Mouse (Mus musculus) telencephalon, adult 2 months (tissue): ENCODE data around the gene Dock9.
A peak's percentile ranks its signal among the peaks of the same experiment; 100 is the strongest.
"Not testable (repeated sequence)": the region's sequence is repeated elsewhere in the genome, so short reads cannot be mapped to it uniquely, and the experiment has no call there.

Source experiments
- DNase-seq: peaks from one replicate; pipeline ENCODE4 v3.0.0-alpha.2; 2011; ENCODE audit warnings: low read depth, low spot score

Gene Dock9

DNA sequence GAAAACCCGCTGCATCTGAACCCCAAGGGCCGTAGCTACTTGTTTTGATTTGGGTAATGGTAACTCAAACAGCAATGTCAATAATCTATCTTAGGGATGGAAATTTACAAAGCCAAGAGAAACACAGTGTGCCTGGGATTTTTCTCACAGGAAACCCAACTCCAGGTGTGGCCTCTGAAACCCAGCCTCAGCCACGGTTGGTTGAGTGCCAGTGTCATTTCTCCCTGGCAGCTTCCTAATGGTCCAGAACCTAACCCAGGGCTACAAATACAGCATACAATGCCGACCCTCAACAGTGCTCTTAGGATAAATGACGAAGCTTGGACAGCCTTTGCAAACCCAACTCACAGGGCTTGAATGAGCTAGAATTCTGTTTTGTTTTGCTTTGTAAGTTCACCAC is 92.0 kb downstream of the Dock9 start:
- no peak for DNase-seq

DNA sequence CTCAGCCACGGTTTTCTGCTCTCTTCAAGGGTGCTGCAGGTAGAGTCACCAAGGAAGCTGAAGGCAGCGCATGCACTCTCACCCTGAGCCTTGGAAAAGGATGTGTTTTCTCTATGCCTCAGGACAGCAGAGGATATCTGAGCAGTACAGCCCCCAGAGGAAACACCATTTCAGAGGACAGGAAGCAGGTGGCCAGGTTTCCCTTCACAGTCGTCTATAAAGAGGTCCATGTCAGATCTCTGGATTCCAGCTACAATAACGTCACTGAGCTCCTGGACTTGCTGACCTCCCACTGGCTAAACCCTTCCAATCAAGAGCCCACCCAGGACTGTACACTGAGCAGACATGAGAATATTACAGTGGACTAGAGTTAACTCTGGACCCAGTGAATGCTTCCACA is 95.1 kb downstream of the Dock9 start:
- no peak for DNase-seq

DNA sequence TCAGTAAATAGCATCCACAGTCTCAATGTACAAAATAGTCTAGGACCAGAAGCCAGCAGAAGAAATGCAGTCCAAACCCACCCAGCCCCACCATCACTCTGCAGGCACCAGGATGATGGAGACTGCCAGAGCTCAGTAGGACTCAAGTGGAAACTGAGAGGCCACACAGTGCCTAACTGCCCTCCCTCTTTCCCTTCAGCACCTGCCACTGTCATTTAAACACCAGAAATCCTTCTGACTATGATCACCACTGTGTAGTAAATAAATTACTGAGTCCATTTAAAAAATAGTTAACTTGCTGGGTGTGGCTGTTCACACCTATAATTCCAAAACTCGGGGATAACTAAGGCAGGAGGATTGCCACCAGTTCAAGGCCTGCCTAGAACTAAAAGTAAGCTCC is 97.6 kb downstream of the Dock9 start:
- no peak for DNase-seq

DNA sequence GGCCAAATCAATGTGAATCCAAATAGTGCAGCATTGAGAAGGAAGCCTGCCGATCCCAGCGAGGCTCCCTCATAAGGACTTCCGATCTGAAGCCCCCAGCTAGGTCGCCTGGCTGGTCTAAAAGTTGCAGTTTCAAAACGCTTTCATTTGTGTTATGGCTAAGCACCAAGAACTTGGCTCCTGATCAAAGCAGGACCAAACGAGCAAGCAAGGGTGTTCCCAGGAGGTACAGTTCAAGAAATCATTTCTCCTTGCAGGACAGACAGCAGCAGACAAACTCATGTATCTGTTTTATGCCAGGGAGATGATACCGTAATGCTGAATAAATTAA is 99.1 kb downstream of the Dock9 start:
- DNase-seq, result no peak

DNA sequence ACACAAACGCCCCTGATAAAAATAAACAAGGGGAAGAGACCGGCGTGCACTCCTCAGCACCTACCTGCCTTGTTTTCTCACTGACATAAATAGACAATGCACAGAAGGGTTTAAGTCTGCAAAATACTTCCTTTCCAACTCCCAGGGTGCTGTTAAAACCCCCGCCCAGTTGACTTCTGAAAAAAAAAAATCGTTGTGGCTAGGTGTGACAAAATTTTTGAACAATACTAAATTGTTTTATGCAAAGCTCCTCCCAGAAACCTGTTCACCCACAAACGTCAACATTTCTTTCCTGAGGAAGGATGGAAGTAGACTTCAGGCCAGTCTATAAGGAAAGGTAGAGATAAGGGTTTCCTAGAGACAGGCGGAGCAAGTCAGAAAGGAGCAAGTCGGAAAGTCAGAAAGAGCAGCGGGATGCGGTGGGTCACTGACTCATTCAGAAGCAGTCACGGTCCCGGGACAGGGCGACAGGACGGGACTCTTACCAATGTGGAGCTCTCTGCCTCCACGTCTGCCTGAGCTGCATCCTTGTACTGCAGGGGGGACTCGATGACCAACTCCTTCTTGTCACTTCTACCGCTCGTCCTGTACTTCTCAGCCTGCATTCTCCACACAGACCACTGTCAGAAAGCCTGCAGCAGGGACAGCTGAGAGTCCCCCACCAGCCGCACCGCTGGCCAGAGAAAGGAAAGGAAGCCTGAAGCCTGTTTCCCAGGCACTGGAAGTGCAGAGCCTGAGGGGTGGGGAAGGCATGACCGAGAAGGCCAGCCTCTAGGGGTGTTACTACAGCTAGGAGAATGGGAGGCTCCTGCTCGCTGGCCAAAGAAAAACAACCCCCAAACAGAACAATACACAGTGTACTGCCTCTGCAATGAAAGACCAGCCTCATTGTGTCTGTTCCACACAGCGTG is 99.7 kb downstream of the Dock9 start:
- DNase-seq, result peak; percentile 60

DNA sequence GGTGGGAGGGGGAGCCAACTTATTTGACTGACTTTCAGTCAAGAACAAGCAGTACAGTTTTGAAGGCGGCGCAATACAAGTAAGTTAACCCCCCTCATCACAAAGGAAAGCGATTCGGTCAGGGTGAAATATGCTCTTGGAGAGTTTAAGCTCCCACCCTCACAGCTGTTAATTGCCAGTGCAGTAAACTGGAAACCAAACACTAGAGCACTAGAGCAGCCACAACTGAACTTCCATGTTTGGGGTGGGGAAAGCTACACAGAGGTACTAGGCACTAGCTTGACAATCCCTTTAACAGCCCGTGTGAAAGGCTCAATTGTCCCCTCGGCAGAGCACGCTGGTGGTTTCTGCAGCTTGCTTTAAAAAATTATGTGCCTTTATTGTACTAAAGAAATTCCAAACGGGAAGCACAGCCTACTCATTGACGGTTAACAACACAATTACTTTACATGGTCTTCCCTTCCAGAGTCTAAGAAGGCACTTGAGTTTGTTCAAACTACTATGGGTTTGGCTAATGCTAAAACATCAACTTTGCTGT is 100.4 kb downstream of the Dock9 start:
- no peak for DNase-seq

DNA sequence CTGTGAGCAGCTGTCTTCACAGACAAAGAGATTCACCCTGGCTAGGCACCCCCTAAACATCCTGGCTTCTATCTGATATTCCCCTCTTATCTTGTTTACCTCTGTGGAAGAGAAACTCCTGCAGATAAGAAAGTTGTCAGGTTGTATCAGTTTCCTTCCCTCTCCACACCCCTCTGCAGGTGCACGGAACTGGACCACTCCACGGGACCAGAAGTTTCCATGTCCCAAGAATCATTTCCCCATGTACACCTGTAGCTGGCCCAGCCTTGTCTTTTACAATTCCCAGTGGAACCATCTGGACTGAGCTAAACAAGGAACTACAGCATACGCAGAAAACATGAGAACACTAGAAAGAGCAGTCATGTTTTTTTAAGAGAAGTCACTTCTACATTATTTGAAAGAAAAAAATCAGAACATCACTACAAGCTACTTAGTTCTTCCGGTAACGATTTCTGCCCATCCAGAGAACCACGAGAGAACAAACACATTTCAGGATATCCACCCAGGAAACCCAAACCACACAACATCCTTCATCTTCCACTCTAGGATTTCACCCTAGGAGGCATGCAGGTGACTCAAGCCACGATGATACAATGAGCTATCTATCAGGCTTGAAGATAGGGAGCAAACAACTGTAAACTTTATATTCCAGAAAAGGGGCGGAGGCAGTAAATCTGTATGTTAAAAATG is 101.1 kb downstream of the Dock9 start:
- DNase-seq, result no peak

DNA sequence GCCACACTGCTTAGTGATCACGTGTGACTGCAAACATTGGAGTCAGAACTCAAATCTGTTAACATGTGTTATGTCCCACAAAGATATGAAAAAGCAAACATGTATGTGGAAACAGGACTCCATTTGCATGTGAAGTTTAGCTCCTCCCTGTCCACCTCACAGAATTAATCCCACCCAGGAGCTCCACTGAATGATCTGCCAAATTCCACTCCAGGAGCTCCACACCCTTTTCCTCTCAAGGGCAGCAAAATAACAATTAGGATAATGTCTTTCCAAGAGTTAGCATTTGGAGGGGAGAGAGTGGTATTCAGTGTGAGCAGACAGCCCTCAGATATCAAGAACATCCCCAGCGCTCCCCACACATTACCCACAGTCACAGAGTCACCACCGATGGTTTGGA is 102.9 kb downstream of the Dock9 start:
- DNase-seq, result no peak

DNA sequence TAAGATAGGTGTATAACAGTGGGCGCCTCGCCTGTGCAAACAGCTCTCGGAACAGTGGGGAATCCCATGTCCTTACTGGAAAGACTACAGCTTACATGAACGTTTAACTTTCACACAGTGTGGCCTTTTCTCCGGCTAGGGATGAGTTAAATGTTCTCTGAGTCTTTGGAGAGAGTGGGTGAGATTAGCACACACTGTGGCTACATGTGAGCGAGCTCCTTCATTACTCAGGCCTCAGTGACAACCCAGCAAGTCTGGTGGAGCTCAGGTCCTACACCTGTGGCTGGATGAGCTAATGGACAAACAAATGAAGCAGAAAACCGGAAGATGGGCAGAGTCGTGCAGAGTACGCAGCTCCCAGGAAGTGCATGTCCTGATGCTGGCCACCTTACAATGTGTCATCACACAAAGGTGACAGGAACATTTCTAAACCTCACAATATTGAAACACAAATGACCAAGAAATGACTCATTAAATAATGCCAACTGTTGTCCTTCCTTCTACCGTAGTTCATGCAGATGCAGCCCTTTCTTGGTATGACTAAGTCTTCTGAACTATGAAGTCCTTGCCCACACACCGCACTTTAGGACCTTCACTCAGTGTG is 103.5 kb downstream of the Dock9 start:
- no peak for DNase-seq

DNA sequence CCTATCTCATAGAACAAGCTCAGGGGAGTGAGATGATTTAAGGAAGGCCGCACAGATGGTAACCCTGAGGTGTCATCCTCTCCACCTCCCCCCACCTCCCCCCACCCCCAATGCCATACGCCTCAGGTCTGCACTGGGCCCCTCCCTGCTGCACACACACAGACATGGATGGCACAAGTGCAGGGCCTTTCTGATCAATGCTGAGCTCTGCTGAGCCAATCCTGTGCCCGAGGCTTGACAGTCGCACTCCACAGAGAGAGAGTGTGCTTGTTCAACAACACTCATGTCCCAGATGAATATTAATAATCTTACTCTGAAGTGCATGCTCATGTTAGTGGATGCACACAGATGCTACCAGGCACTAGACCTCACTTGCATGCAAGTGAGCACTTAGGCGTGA is 108.0 kb downstream of the Dock9 start:
- not testable (repeated sequence) for DNase-seq

DNA sequence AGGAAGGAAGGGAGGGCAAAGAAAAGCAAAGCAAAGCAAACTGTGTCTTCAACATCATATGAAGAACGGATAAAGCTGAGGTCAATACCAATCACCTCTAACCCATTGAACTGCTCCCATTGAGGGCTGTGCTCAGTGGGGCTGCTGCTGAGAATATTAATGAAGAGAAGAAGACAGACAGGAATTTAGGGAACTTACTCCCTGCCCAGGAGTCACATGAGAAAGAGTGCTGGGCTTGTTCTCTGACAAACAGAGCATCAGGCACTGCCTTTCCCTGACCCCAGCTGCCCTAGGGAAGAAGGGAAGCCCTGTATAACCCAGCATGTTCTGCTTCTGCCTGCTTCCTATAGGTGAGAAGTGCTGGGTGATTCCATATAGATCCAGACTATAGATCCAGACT is 109.5 kb downstream of the Dock9 start:
- no peak for DNase-seq

DNA sequence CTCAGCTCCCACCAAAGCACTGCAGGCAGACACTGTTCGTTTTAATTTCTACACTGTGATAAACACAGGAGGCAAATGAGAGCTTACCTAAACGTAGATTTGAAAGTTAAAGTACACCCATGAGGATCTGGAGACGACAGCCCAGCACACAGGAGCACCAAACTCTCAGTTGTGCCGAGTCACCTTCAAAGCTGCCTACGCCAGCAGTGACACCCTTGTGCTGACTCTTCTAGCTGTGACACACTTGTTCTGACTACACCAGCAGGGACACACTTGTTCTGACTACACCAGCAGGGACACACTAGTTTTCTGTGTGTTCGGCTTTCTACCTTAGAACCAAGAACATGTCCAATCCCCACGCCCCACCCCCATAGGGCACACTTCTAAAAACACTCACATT is 110.4 kb downstream of the Dock9 start:
- DNase-seq, result no peak

DNA sequence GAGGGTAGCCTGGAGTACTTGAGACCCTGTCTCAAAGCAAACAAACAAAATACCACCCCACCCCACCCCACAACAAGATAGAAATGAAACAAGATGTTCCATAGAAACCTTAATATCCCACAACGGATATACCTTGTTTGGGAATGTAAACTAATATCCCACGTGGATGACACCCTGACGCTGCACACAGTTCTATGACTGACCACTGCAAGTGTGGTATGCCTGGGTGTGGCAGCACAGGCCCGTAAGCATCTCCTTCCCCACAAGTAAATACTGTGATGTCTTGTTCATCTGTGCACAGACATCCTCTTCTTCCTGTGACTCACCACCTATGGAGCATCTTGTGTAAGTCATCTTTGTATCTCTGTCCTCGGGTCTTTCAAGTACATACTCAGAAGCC is 118.7 kb downstream of the Dock9 start:
- DNase-seq, result no peak

DNA sequence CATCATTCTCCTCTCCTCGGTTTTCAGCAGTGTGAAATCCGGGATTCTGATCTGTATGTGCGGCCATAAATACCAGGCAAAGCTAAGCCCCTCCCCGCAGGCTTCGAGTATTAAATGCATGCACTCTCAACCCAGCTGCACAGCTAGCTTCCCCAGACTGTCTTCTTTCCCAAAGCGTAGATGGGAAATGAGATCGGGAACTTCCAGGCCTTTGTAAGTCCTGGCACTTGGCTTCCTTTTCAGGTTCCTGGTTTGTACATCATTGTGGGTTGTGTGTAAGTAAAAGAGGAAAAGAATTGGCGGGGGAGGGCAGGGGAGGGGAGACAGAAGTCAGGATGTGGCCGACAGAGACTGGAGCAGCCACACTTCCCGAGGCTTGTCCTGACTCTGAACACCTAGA is 119.2 kb downstream of the Dock9 start:
- DNase-seq, result no peak

DNA sequence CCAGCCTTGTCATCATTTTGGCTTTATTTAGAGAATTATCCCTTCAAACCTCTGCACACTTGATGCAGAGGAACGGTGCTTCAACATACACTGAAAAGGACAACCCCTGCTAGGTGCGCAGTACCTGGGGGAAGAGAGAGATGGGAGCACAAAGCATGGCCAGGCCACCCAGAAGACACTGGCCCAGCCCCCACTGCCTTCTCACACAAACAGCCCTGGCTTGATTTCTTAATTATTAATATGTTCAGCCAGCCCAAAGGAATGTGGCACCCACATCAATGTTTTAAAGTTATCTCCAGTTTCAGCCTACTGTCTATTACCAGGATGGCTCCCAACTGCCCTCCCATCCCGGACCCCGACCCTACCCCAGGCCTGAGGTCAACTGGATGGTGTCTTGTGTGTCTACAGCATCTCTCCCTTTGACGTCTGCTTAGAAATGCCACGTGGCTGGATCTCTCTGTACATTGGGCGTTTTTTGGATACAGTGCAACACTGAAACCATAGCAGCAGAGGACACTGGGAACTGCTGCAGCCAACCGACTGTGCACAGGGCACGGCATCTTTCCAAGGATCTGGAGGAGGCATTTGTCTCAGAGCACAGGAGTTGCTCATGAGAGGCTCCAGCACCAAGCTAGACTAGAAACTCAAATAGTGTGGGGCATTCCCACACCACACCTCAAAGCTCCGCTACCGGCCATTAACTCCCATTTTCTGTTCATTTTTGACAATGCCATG is 120.9 kb downstream of the Dock9 start:
- DNase-seq, result peak; percentile 50

DNA sequence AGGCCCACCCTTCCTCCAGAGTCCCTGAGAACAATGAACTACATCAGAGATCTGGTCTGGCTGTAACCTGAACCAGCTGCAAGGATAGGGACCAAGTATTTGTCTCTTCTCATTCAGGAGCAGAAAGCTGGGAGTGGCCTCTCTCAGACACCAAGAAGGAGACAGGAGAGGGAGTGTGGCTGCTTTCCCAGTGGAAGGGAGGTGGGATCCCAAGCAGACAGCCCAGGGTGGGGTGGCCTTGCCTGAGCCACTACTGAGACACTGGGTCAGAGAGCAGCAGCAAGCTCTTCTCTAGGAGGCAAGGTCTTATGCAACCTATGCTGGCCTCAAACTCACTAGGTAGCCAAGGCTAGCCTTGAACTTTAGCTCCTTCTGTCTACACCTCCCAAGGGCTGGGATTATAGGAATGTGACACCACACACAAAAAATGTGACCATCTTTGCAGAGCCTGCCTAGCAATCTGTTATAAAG is 121.5 kb downstream of the Dock9 start:
- DNase-seq, result no peak

DNA sequence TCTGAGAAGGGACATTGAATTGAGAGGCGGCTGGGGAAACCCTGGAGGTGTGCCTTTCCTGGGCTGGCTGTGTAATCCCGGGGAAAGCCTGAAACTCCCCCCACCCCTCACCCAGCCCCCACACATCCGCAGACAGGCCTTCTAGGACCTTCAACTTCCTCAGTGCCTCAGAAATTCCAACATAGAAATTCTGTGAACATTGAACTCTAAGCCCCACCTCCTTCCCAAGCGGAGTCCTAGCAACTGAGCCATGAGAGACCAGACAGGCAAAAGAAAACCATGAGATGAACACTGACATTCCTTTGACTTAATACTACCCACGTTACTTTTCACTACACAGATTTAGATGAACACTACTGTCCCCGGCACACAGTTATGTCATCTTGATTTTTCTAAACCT is 122.1 kb downstream of the Dock9 start:
- no peak for DNase-seq

DNA sequence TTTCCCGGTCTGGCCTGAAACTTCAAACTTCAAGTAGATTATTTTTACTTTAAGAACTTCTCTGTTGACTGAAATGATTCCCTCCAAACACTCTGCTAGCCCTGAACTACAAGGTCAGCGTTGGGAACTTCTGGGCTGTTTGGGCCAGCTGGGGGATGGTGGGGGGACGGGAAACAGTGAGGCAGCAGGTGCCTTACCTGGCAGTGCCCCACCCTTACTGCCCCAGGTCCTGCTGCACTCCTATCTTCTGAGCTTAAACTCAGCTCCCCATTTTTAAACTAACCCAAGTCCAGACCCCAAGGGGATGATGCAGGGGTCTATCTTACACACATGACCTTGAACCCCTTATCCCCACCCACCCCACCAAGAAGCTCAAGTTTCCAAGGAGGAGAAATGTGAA is 122.5 kb downstream of the Dock9 start:
- no peak for DNase-seq

DNA sequence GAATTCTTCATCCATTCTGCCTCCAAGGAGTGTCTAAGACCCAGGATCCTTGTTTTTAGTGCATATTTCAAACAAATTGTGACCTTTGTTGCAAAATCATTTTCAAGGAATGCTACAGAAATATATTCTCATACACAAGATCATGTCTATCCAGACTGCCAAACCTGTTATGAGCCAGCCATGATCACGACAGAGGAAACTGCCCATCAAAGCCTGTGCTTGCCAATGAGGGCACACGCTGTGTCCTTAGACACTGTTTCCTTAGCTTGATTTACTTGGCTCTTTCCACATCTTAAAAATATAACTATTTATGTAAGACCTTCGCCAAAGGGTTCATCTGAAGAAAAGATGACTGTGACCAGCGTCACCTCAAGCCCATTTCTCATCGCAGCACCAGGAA is 127.6 kb downstream of the Dock9 start:
- no peak for DNase-seq

DNA sequence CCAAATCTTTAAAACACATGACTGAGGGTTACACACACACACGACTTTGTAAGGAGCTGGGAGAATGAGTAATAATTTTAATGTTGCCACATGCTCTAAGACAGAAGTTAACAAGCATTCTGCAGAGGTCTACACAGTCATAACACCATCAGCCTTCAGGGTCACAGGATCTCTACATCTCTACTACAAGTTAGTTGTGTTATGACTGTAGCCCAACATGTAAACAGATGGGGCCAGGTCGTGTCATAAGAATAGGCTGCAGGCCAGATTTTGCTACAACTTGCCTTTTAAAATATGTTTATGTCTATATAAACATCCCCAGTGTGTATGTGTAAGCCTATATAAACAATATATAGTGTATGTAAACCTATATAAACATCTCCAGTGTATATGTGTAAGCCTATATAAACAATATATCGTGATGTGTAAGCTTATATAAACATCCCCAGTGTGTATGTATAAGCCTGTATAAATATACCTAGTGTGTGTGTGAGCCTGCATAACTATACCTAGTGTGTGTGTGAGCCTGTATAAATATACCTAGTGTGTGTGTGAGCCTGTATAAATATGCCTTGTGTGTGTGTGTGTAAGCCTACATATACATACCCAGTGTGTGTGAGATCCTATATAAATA is 130.9 kb downstream of the Dock9 start:
- no peak for DNase-seq

DNA sequence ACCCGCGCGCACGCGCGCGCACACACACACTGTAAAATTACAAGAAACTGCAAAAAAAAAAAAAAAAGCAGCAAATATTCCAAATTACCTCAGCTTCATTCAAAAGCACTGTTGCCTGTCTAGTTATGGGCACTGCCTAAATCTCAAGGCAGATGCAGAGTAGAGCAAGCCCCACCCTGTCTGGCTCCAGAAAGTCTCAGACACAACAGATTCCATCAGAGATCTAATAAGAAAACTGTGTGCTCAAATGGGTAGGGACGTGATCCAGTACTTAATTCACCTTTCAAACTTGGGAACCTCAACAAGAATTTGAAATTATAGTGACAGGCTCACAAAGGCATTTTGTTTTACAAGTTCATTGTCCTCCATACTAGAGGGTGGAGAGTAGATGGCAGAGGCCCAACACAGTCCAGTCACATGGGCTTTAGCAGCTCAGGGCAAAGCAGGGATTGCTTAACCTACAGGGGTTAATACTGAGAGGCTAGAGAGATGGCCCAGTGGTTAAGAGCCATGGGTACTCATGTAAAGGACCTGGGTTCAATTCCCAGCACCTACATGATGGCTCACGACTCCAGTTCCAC is 131.9 kb downstream of the Dock9 start:
- no peak for DNase-seq
